Mouse (Mus musculus) midbrain, embryonic 16.5 days (tissue): ENCODE data around the gene Isl1. TPM values are rescaled to one million over a fixed set of nuclear protein-coding genes. Genes with fewer than 3 reads are reported as not detected.

Experiments used
- ATAC-seq: fragments of 200-750 bp; cut with Nextera tagmentation; 2 replicates; pipeline ENCODE4 v1.8.0; 2017; ENCODE audit warnings: moderate TSS enrichment
- H3K27ac ChIP-seq: fragments of 300-500 bp; sonication (generic); 2 replicates; pipeline ENCODE4 v1.5.1; 2014; ENCODE audit warnings: mild to moderate bottlenecking, low read length, mixed read lengths
- H3K27me3 ChIP-seq: fragments of 300-500 bp; sonication (generic); 2 replicates; pipeline ENCODE4 v1.6.1; 2014; ENCODE audit warnings: low read depth, low read length, mixed read lengths; ENCODE audit not compliant: control insufficient read depth, insufficient read depth
- H3K36me3 ChIP-seq: fragments of 300-500 bp; sonication (generic); 2 replicates; pipeline ENCODE4 v1.6.1; 2014; ENCODE audit warnings: mild to moderate bottlenecking, low read length, moderate library complexity, mixed read lengths; ENCODE audit not compliant: control insufficient read depth, insufficient read depth
- H3K4me1 ChIP-seq: fragments of 300-500 bp; sonication (generic); 2 replicates; pipeline ENCODE4 v1.6.1; 2014; ENCODE audit warnings: mild to moderate bottlenecking, low read length, mixed read lengths; ENCODE audit not compliant: control insufficient read depth, insufficient read depth
- H3K4me2 ChIP-seq: fragments of 300-500 bp; sonication (generic); 2 replicates; pipeline ENCODE4 v1.6.1; 2014; ENCODE audit warnings: mild to moderate bottlenecking, low read length, mixed read lengths
- H3K4me3 ChIP-seq: fragments of 300-500 bp; sonication (generic); 2 replicates; pipeline ENCODE4 v1.5.1; 2014; ENCODE audit warnings: low read depth, mild to moderate bottlenecking, low read length, moderate library complexity, mixed read lengths
- H3K9ac ChIP-seq: fragments of 300-500 bp; sonication (generic); 2 replicates; pipeline ENCODE4 v1.6.1; 2014; ENCODE audit warnings: low read depth, low read length, mixed read lengths
- H3K9me3 ChIP-seq: fragments of 300-500 bp; sonication (generic); replicated peaks from 2 replicates; pipeline ENCODE4 v1.6.1; 2014; ENCODE audit warnings: mild to moderate bottlenecking, low read length, mixed read lengths; ENCODE audit not compliant: control insufficient read depth, poor library complexity, severe bottlenecking
- WGBS: fragments of 180-500 bp; shearing (Covaris S2); extraction: QIAGEN DNeasy Blood & Tissue Kit; methylation state at CpG from one replicate; pipeline ENCODE4 v1.1.7; 2014; 5-methylcytosine and 5-hydroxymethylcytosine counted together
- polyA plus RNA-seq: library from polyadenylated mRNA; unstranded; fragments of >200 nt; fragmentation: Nextera tagmentation; extraction: Ambion mirVana; gene quantifications from 2 replicates; pipeline ENCODE4 v1.2.1, GENCODE M21; 2015

Gene Isl1
- polyA plus RNA-seq, 1 experiment from 2014 or later = 25.5 TPM

- Histone ChIP-seq H3K36me3 (no peaks in the 10 kb centered on the region), H3K4me1 (no peaks in the 10 kb centered on the region; the same call in 1 of the 2 replicates), H3K4me3 (no peak overlapping the region), H3K9ac (no peak overlapping the region), H3K4me2 (no peak overlapping the region), H3K9me3 (no peaks in the 10 kb centered on the region), H3K27me3 (peaks cover 65% of the 10 kb centered on the region), H3K27ac (no peak overlapping the region)
- no peak for ATAC-seq
- 5% methylated on average over 13 of the region's 13 CpGs for WGBS
Measured at GRCm38 (mm10) chr13:116298641-116299170, 10.8 kb downstream of the Isl1 start.

- Histone ChIP-seq H3K4me3 (no peak overlapping the region), H3K9ac (no peak overlapping the region), H3K36me3 (no peaks in the 10 kb centered on the region), H3K27me3 (peaks cover 67% of the 10 kb centered on the region), H3K4me1 (no peaks in the 10 kb centered on the region; the same call in 1 of the 2 replicates), H3K4me2 (no peak overlapping the region), H3K27ac (no peak overlapping the region), H3K9me3 (no peaks in the 10 kb centered on the region)
- WGBS = 5% methylated on average over 8 of the region's 8 CpGs
- no peak for ATAC-seq
Measured at GRCm38 (mm10) chr13:116298001-116298400, 11.5 kb downstream of the Isl1 start.

- H3K4me2 ChIP-seq = no peak overlapping the region
- no peaks in the 10 kb centered on the region for H3K4me1 ChIP-seq
- no peak overlapping the region for H3K27ac ChIP-seq
- H3K27me3 ChIP-seq = peaks cover 65% of the 10 kb centered on the region
- H3K9ac ChIP-seq = no peak overlapping the region
- no peaks in the 10 kb centered on the region for H3K36me3 ChIP-seq
- ATAC-seq = peak; percentile 59; the same call in 1 of the 2 replicates
- H3K9me3 ChIP-seq = no peaks in the 10 kb centered on the region
- 1% methylated on average over 33 of the region's 33 CpGs for WGBS
- no peak overlapping the region for H3K4me3 ChIP-seq
Measured at GRCm38 (mm10) chr13:116297048-116297811, 12.3 kb downstream of the Isl1 start.

GRCm38 (mm10) chr13:116295401-116295800 is 14.1 kb downstream of the Isl1 start:
- no peak overlapping the region for H3K9ac ChIP-seq

GRCm38 (mm10) chr13:116294734-116295133 is 14.8 kb downstream of the Isl1 start:
- no peaks in the 10 kb centered on the region for H3K4me1 ChIP-seq
- H3K27ac ChIP-seq = no peak overlapping the region
- no peak overlapping the region for H3K4me2 ChIP-seq
- no peaks in the 10 kb centered on the region for H3K9me3 ChIP-seq
- H3K36me3 ChIP-seq = no peaks in the 10 kb centered on the region
- ATAC-seq = no peak
- no peak overlapping the region for H3K9ac ChIP-seq
- peaks cover 54% of the 10 kb centered on the region for H3K27me3 ChIP-seq
- WGBS = 3% methylated on average over 6 of the region's 6 CpGs
- no peak overlapping the region for H3K4me3 ChIP-seq

More at GRCm38 (mm10) chr13:116295401-116295800, 14.1 kb downstream of the Isl1 start:
- H3K4me1 ChIP-seq = no peaks in the 10 kb centered on the region
- WGBS = 4% methylated on average over 4 of the region's 4 CpGs
- H3K4me3 ChIP-seq = no peak overlapping the region
- H3K9me3 ChIP-seq = no peaks in the 10 kb centered on the region
- ATAC-seq = no peak
- H3K27ac ChIP-seq = no peak overlapping the region
- no peaks in the 10 kb centered on the region for H3K36me3 ChIP-seq
- H3K4me2 ChIP-seq = no peak overlapping the region
- H3K27me3 ChIP-seq = peaks cover 58% of the 10 kb centered on the region

- 0 out of 2 replicates have a peak, but pooled peaks have one; percentile 6 for ATAC-seq
- H3K36me3 ChIP-seq = no peaks in the 10 kb centered on the region
- no peak overlapping the region for H3K4me3 ChIP-seq
- H3K9ac ChIP-seq = no peak overlapping the region
- no peak overlapping the region for H3K27ac ChIP-seq
- H3K9me3 ChIP-seq = no peaks in the 10 kb centered on the region
- no peaks in the 10 kb centered on the region for H3K4me1 ChIP-seq
- H3K27me3 ChIP-seq = peaks cover 52% of the 10 kb centered on the region
- H3K4me2 ChIP-seq = peak overlapping the region; percentile 1; the same call in 1 of the 2 replicates
- 0% methylated on average over 11 of the region's 11 CpGs for WGBS
Measured at GRCm38 (mm10) chr13:116294151-116294461, 15.4 kb downstream of the Isl1 start.

- Histone ChIP-seq H3K9ac (no peak overlapping the region), H3K36me3 (no peaks in the 10 kb centered on the region), H3K27me3 (peaks cover 52% of the 10 kb centered on the region), H3K9me3 (no peaks in the 10 kb centered on the region), H3K4me2 (peak overlapping the region; percentile 1; the same call in 1 of the 2 replicates), H3K4me3 (no peak overlapping the region), H3K4me1 (no peaks in the 10 kb centered on the region), H3K27ac (no peak overlapping the region)
- peak; percentile 67 for ATAC-seq
- WGBS = 2% methylated on average over 27 of the region's 27 CpGs
Measured at GRCm38 (mm10) chr13:116293301-116294150, 16.0 kb downstream of the Isl1 start.

GRCm38 (mm10) chr13:116289655-116290054 is 19.8 kb downstream of the Isl1 start:
- WGBS = 98% methylated on average over 1 of the region's 1 CpGs
- H3K9me3 ChIP-seq = no peaks in the 10 kb centered on the region
- H3K4me3 ChIP-seq = no peak overlapping the region
- H3K27me3 ChIP-seq = peaks cover 28% of the 10 kb centered on the region
- H3K27ac ChIP-seq = no peak overlapping the region
- H3K9ac ChIP-seq = no peak overlapping the region
- ATAC-seq = no peak
- no peak overlapping the region for H3K4me2 ChIP-seq
- no peaks in the 10 kb centered on the region for H3K36me3 ChIP-seq
- H3K4me1 ChIP-seq = no peaks in the 10 kb centered on the region
